Mouse (Mus musculus) heart, embryonic 16.5 days (tissue): ENCODE measurements around the gene Angptl8. TPM values are rescaled to one million over a fixed set of nuclear protein-coding genes. Genes with fewer than 3 reads are reported as not detected.
A peak's percentile ranks its signal among the peaks of the same experiment; 100 is the strongest.
"Not testable (repeated sequence)": the region's sequence is repeated elsewhere in the genome, so short reads cannot be mapped to it uniquely, and the experiment has no call there.

Source experiments
- ATAC-seq: fragments of 200-750 bp; cut with Nextera tagmentation; replicated peaks from 2 replicates; pipeline ENCODE4 v1.8.0; 2017; ENCODE audit warnings: moderate number of reproducible peaks; ENCODE audit not compliant: insufficient read depth, low FRiP score; ENCODE audit errors: extremely low read depth
- H3K27ac ChIP-seq: fragments of 300-500 bp; sonication (generic); 2 replicates; pipeline ENCODE4 v1.5.1; 2014; ENCODE audit warnings: mild to moderate bottlenecking, low read length, control low read depth, moderate library complexity
- H3K27me3 ChIP-seq: fragments of 300-500 bp; sonication (generic); 2 replicates; pipeline ENCODE4 v1.6.1; 2014; ENCODE audit warnings: low read length, mixed read lengths; ENCODE audit not compliant: control insufficient read depth, insufficient read depth
- H3K36me3 ChIP-seq: fragments of 300-500 bp; sonication (generic); 2 replicates; pipeline ENCODE4 v1.6.1; 2014; ENCODE audit not compliant: control insufficient read depth, insufficient read depth
- H3K4me1 ChIP-seq: fragments of 300-500 bp; sonication (generic); 2 replicates; pipeline ENCODE4 v1.6.1; 2014; ENCODE audit warnings: low read length, mixed read lengths; ENCODE audit not compliant: control insufficient read depth, insufficient read depth
- H3K4me2 ChIP-seq: fragments of 300-500 bp; sonication (generic); 2 replicates; pipeline ENCODE4 v1.6.1; 2014; ENCODE audit warnings: low read depth, mild to moderate bottlenecking, control low read depth, low read length
- H3K4me3 ChIP-seq: fragments of 300-500 bp; sonication (generic); 2 replicates; pipeline ENCODE4 v1.5.1; 2014; ENCODE audit warnings: mild to moderate bottlenecking, control low read depth, low read length
- H3K9ac ChIP-seq: fragments of 300-500 bp; sonication (generic); 2 replicates; pipeline ENCODE4 v1.6.1; 2014; ENCODE audit warnings: low read length, control low read depth
- H3K9me3 ChIP-seq: fragments of 300-500 bp; sonication (generic); replicated peaks from 2 replicates; pipeline ENCODE4 v1.6.1; 2016; ENCODE audit warnings: low read length; ENCODE audit not compliant: control insufficient read depth
- WGBS: fragments of 180-500 bp; shearing (Covaris S2); extraction: QIAGEN DNeasy Blood & Tissue Kit; methylation state at CpG from one replicate; pipeline ENCODE4 v1.1.7; 2014; 5-methylcytosine and 5-hydroxymethylcytosine counted together
- polyA plus RNA-seq: library from polyadenylated mRNA; unstranded; fragments of >200 nt; fragmentation: Nextera tagmentation; extraction: Ambion mirVana; gene quantifications from 2 replicates; pipeline ENCODE4 v1.2.1, GENCODE M21; 2015

Angptl8 gene
- polyA plus RNA-seq: 1.7 and 2.4 TPM in 2 replicates

- Histone ChIP-seq H3K36me3 (peaks cover 9% of the 10 kb centered on the region; the same call in 1 of the 2 replicates), H3K4me2 (no peak within 1 kb of the TSS), H3K27ac (no peak within 1 kb of the TSS)
These were observed at the start of gene Angptl8 for GRCm38 (mm10) chr9:21835258-21835912. Gene Angptl8 (plus strand): TSS chr9:21835510.

GRCm38 (mm10) chr9:21786309-21786708 lies 49.0 kb upstream of the Angptl8 start:
- H3K9ac ChIP-seq, H3K4me3 ChIP-seq, H3K36me3 ChIP-seq, H3K9me3 ChIP-seq, H3K4me2 ChIP-seq, H3K27me3 ChIP-seq, H3K27ac ChIP-seq, ATAC-seq: not testable (repeated sequence)
- 69% methylated on average over 1 of the region's 2 CpGs for WGBS
- peaks cover 31% of the 10 kb centered on the region for H3K4me1 ChIP-seq

More at GRCm38 (mm10) chr9:21835258-21835912, at the start of gene Angptl8:
- WGBS: 78% methylated on average over 15 of the region's 15 CpGs
- H3K4me3 ChIP-seq: no peak within 1 kb of the TSS
- H3K9me3 ChIP-seq: no peaks in the 10 kb centered on the region
- H3K27me3 ChIP-seq: no peaks in the 10 kb centered on the region
- H3K9ac ChIP-seq: no peak within 1 kb of the TSS
- ATAC-seq: no peak
- no peaks in the 10 kb centered on the region for H3K4me1 ChIP-seq

GRCm38 (mm10) chr9:21786906-21787305 lies 48.4 kb upstream of the Angptl8 start:
- ATAC-seq: no peak
- Histone ChIP-seq H3K9me3 (no peaks in the 10 kb centered on the region), H3K4me1 (peaks cover 32% of the 10 kb centered on the region), H3K27ac (peak overlapping the region; percentile 4; the same call in 1 of the 2 replicates), H3K4me2 (no peak overlapping the region), H3K4me3 (no peak overlapping the region), H3K27me3 (no peaks in the 10 kb centered on the region), H3K36me3 (peaks cover 5% of the 10 kb centered on the region; the same call in 1 of the 2 replicates), H3K9ac (no peak overlapping the region)
- WGBS: 17% methylated on average over 6 of the region's 6 CpGs

- Histone ChIP-seq H3K36me3 (peaks cover 5% of the 10 kb centered on the region; the same call in 1 of the 2 replicates), H3K9me3 (no peaks in the 10 kb centered on the region), H3K27ac (peak overlapping the region; percentile 79), H3K4me1 (peaks cover 36% of the 10 kb centered on the region), H3K27me3 (no peaks in the 10 kb centered on the region), H3K4me2 (0 out of 2 replicates have a peak overlapping the region, but pooled peaks have one; percentile 16), H3K9ac (peak overlapping the region; percentile 39; the same call in 1 of the 2 replicates), H3K4me3 (no peak overlapping the region)
- ATAC-seq: no peak
- 80% methylated on average over 5 of the region's 5 CpGs for WGBS
These were observed 47.7 kb upstream of the Angptl8 start for GRCm38 (mm10) chr9:21787654-21788053.

GRCm38 (mm10) chr9:21788234-21788633 lies 47.1 kb upstream of the Angptl8 start:
- H3K27ac ChIP-seq: peak overlapping the region; percentile 79
- H3K4me2 ChIP-seq: 0 out of 2 replicates have a peak overlapping the region, but pooled peaks have one; percentile 16
- H3K36me3 ChIP-seq: peaks cover 5% of the 10 kb centered on the region; the same call in 1 of the 2 replicates
- no peak overlapping the region for H3K4me3 ChIP-seq
- no peak for ATAC-seq
- no peaks in the 10 kb centered on the region for H3K27me3 ChIP-seq
- peak overlapping the region; percentile 39; the same call in 1 of the 2 replicates for H3K9ac ChIP-seq
- peaks cover 39% of the 10 kb centered on the region for H3K4me1 ChIP-seq
- WGBS: 51% methylated on average over 9 of the region's 9 CpGs
- H3K9me3 ChIP-seq: no peaks in the 10 kb centered on the region

GRCm38 (mm10) chr9:21791861-21792260 lies 43.4 kb upstream of the Angptl8 start:
- Histone ChIP-seq H3K27me3 (no peaks in the 10 kb centered on the region), H3K4me3 (no peak overlapping the region), H3K4me1 (peaks cover 60% of the 10 kb centered on the region), H3K9ac (peak overlapping the region; percentile 58; the same call in 1 of the 2 replicates), H3K27ac (peak overlapping the region; percentile 87), H3K36me3 (peaks cover 26% of the 10 kb centered on the region), H3K9me3 (no peaks in the 10 kb centered on the region), H3K4me2 (peak overlapping the region; percentile 45)
- WGBS: 15% methylated on average over 8 of the region's 8 CpGs
- ATAC-seq: peak; percentile 87

GRCm38 (mm10) chr9:21792644-21793043 lies 42.7 kb upstream of the Angptl8 start:
- Histone ChIP-seq H3K9ac (peak overlapping the region; percentile 38; the same call in 1 of the 2 replicates), H3K4me3 (0 out of 2 replicates have a peak overlapping the region, but pooled peaks have one; percentile 2), H3K9me3 (no peaks in the 10 kb centered on the region), H3K4me1 (peaks cover 59% of the 10 kb centered on the region), H3K27me3 (no peaks in the 10 kb centered on the region), H3K27ac (peak overlapping the region; percentile 87), H3K4me2 (peak overlapping the region; percentile 45), H3K36me3 (peaks cover 25% of the 10 kb centered on the region)
- no peak for ATAC-seq
- WGBS: 17% methylated on average over 8 of the region's 8 CpGs

GRCm38 (mm10) chr9:21793507-21793906 lies 41.8 kb upstream of the Angptl8 start:
- Histone ChIP-seq H3K36me3 (peaks cover 25% of the 10 kb centered on the region), H3K4me1 (peaks cover 51% of the 10 kb centered on the region)
- H3K9ac ChIP-seq, H3K4me2 ChIP-seq, H3K9me3 ChIP-seq, H3K4me3 ChIP-seq, H3K27me3 ChIP-seq, ATAC-seq, H3K27ac ChIP-seq: not testable (repeated sequence)
- WGBS: 97% methylated on average over 6 of the region's 6 CpGs

- 90% methylated on average over 18 of the region's 18 CpGs for WGBS
- ATAC-seq: no peak
- H3K36me3 ChIP-seq: peaks cover 25% of the 10 kb centered on the region
- no peak overlapping the region for H3K4me3 ChIP-seq
- H3K9ac ChIP-seq: no peak overlapping the region
- H3K9me3 ChIP-seq: no peaks in the 10 kb centered on the region
- H3K27ac ChIP-seq: no peak overlapping the region
- no peak overlapping the region for H3K4me2 ChIP-seq
- H3K4me1 ChIP-seq: peaks cover 53% of the 10 kb centered on the region
- no peaks in the 10 kb centered on the region for H3K27me3 ChIP-seq
These were observed 40.9 kb upstream of the Angptl8 start for GRCm38 (mm10) chr9:21794344-21794834.
